Mouse (Mus musculus) ES-Bruce4 (cell line): ENCODE measurements around the gene Mtmr3. TPM values are rescaled to one million over a fixed set of nuclear protein-coding genes. Genes with fewer than 3 reads are reported as not detected.

Experiments
- H3K27ac ChIP-seq: 2 replicates; pipeline ENCODE4 v1.5.1; 2012; ENCODE audit warnings: low read length, inconsistent platforms; ENCODE audit not compliant: insufficient read depth
- H3K27me3 ChIP-seq: 2 replicates; pipeline ENCODE4 v1.6.1; 2012; ENCODE audit warnings: mild to moderate bottlenecking, low read length, inconsistent platforms; ENCODE audit not compliant: control insufficient read depth, poor library complexity, insufficient read depth, severe bottlenecking
- H3K36me3 ChIP-seq: 2 replicates; pipeline ENCODE4 v1.6.1; 2012; ENCODE audit warnings: inconsistent platforms, mild to moderate bottlenecking, low read length, moderate library complexity; ENCODE audit not compliant: control insufficient read depth, poor library complexity, insufficient read depth, severe bottlenecking
- H3K4me1 ChIP-seq: one replicate; pipeline ENCODE4 v1.8.1; 2011; ENCODE audit warnings: low read length; ENCODE audit not compliant: control insufficient read depth, insufficient read depth
- H3K4me3 ChIP-seq: 2 replicates; pipeline ENCODE4 v1.5.1; 2011; ENCODE audit warnings: low read depth, mild to moderate bottlenecking, low read length
- H3K9ac ChIP-seq: 2 replicates; pipeline ENCODE4 v1.6.1; 2012; ENCODE audit warnings: low read depth, mild to moderate bottlenecking, inconsistent platforms; ENCODE audit not compliant: poor library complexity, severe bottlenecking
- H3K9me3 ChIP-seq: replicated peaks from 2 replicates; pipeline ENCODE4 v1.6.1; 2012; ENCODE audit warnings: mild to moderate bottlenecking, low read length, inconsistent platforms; ENCODE audit not compliant: control insufficient read depth, poor library complexity, insufficient read depth, severe bottlenecking
- CTCF ChIP-seq: IDR thresholded peaks from one replicate; pipeline ENCODE4 v1.8.1; 2011; ENCODE audit warnings: low read depth, low read length
- EP300 ChIP-seq: IDR thresholded peaks from 2 replicates; pipeline ENCODE4 v1.6.1; 2011; ENCODE audit warnings: low read depth, low read length; ENCODE audit not compliant: insufficient read depth
- POLR2A ChIP-seq: IDR thresholded peaks from one replicate; pipeline ENCODE4 v1.8.1; 2011; ENCODE audit warnings: low read length; ENCODE audit not compliant: insufficient read depth
- polyA plus RNA-seq: library from polyadenylated mRNA; stranded (reverse); fragments of >200 nt; gene quantifications from 2 replicates; pipeline ENCODE4 v1.2.4, GENCODE M21; 2011; ENCODE audit warnings: low read depth; ENCODE audit not compliant: missing spikeins, insufficient read depth, insufficient read length

Gene Mtmr3
- polyA plus RNA-seq, 1 experiment, result 26.8 TPM

DNA sequence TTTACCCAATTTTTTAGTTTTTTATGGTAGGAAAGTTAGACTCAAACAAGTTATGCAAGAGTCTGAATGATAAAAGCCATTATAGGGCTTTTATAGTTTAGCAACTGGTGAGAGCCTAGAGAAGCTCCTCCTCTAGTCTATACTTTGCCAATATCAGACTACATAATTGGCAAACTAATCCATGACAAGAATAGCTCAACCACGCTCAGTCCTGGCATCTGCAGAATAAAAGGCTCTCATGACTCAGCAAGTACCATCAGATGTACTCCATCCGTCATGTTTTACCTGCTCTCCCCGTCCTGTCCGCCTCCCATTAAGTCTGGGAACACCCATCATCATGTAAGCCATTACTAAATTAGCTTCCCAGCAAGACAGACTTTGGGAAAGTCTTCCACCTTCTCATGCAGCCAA, 23.2 kb downstream of the Mtmr3 start:
- TF ChIP-seq CTCF, result no peak
- no peak for TF ChIP-seq POLR2A
- no peak for TF ChIP-seq EP300
- H3K9me3 ChIP-seq, result no peaks in the 10 kb centered on the region
- no peaks in the 10 kb centered on the region; the same call in 1 of the 2 replicates for H3K36me3 ChIP-seq
- H3K27ac ChIP-seq, result no peak overlapping the region
- no peaks in the 10 kb centered on the region for H3K4me1 ChIP-seq
- no peak overlapping the region for H3K4me3 ChIP-seq
- H3K27me3 ChIP-seq, result no peaks in the 10 kb centered on the region
- no peak overlapping the region for H3K9ac ChIP-seq

DNA sequence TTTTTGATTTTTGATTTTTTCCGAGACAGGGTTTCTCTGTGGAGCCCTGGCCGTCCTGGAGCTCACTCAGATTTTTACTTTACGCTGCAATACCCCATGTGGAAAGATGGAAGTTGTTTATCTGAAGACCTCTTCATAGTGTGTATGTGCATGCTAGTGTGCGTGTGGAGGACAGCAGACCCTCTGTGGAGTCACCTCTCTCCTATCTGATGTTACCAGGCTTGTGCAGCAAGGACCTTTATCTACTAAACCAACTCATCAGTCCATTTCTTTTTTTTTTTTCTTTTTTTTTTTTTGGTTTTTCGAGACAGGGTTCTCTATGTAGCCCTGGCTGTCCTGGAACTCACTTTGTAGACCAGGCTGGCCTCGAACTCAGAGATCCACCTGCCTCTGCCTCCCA, 28.3 kb downstream of the Mtmr3 start:
- Histone ChIP-seq H3K9me3 (no peaks in the 10 kb centered on the region), H3K27me3 (no peaks in the 10 kb centered on the region), H3K9ac (no peak overlapping the region), H3K27ac (no peak overlapping the region), H3K4me3 (no peak overlapping the region), H3K36me3 (no peaks in the 10 kb centered on the region; the same call in 1 of the 2 replicates), H3K4me1 (no peaks in the 10 kb centered on the region)
- no peak for TF ChIP-seq CTCF
- no peak for TF ChIP-seq EP300
- TF ChIP-seq POLR2A, result no peak

GRCm38 (mm10) chr11:4565545-4565944, 29.1 kb downstream of the Mtmr3 start:
- Histone ChIP-seq H3K4me1 (no peaks in the 10 kb centered on the region), H3K27me3 (no peaks in the 10 kb centered on the region), H3K36me3 (no peaks in the 10 kb centered on the region; the same call in 1 of the 2 replicates), H3K9ac (no peak overlapping the region), H3K4me3 (no peak overlapping the region), H3K9me3 (no peaks in the 10 kb centered on the region), H3K27ac (no peak overlapping the region)
- no peak for TF ChIP-seq POLR2A
- TF ChIP-seq EP300, result no peak
- no peak for TF ChIP-seq CTCF

DNA sequence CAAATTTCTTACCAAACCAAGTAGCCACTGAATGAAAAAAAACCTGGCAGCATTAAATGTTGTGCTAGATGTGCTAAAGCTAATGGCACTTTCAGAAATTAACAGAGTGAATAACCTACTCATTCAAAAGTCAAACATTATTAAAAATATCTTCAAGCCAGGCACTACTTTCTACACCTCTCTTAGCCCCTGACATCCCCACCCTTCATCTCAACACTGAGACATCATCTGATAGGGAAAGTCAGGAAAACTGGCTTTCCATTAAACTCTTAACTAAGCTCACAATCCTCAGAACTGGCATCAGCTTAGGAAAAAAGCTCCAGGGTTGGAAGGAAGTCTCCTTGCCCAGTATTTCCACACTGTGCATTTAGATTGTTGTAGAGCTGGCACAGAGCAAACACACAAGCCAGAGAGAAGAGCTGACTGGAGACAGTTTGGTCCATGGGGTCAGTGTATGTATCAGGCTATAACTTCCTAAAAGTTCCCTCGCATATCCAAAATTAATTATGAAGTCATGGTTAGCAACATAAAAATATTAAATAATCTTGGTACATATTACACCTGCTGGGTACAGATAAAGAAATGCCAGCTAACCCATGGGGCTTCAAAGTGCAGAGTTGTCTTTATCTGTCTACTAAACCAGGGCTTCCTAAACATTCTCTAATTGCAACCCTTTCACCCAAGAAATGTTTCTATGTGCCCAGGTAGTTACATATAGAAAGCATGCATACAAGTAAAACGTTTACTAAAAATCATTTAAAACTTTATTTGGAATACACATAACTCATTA, 41.2 kb downstream of the Mtmr3 start:
- no peaks in the 10 kb centered on the region for H3K9me3 ChIP-seq
- H3K4me1 ChIP-seq, result peaks cover 2% of the 10 kb centered on the region
- no peak overlapping the region for H3K4me3 ChIP-seq
- H3K27me3 ChIP-seq, result no peaks in the 10 kb centered on the region
- H3K36me3 ChIP-seq, result no peaks in the 10 kb centered on the region
- H3K9ac ChIP-seq, result no peak overlapping the region
- H3K27ac ChIP-seq, result no peak overlapping the region
- TF ChIP-seq EP300 (no peak), CTCF (no peak), POLR2A (no peak)

DNA sequence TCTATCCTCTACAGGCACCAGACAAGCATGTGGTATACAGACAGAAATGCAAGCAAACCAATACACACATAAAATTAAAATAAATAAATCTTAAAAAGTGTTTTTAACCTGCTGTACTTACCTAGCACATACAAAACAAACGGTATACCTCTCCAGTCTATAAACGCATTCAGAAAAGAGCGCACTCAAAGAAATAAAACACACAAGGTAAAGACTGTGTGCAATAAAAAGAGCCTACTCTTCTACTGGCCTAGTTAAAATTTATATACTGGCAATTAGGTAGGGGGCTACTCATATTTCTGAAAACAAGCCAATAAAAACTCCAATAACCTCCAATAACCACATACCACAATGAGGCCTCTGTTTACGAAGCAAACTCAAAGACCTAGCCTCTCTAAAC, 47.1 kb downstream of the Mtmr3 start:
- Histone ChIP-seq H3K4me3 (no peak overlapping the region), H3K36me3 (no peaks in the 10 kb centered on the region), H3K4me1 (no peaks in the 10 kb centered on the region), H3K27ac (no peak overlapping the region), H3K9me3 (no peaks in the 10 kb centered on the region), H3K27me3 (no peaks in the 10 kb centered on the region), H3K9ac (no peak overlapping the region)
- TF ChIP-seq POLR2A, result no peak
- TF ChIP-seq EP300, result no peak
- no peak for TF ChIP-seq CTCF

- Histone ChIP-seq H3K4me3 (no peak overlapping the region), H3K4me1 (no peaks in the 10 kb centered on the region), H3K9me3 (no peaks in the 10 kb centered on the region), H3K27ac (no peak overlapping the region), H3K9ac (no peak overlapping the region), H3K27me3 (no peaks in the 10 kb centered on the region), H3K36me3 (no peaks in the 10 kb centered on the region)
- TF ChIP-seq EP300 (no peak), CTCF (no peak), POLR2A (no peak)
Measured at GRCm38 (mm10) chr11:4545976-4546375, 48.7 kb downstream of the Mtmr3 start.
